Mouse (Mus musculus): ENCODE data around the gene Pex10. TPM values are rescaled to one million over a fixed set of nuclear protein-coding genes. Genes with fewer than 3 reads are reported as not detected.
A peak's percentile ranks its signal among the peaks of the same experiment; 100 is the strongest.

The Pex10 gene
- 18.6 and 24.2 TPM in 2 replicates for polyA plus RNA-seq (2015; fragmentation: Nextera tagmentation; extraction: Ambion mirVana)

GRCm38 (mm10) chr4:155066834-155067522, at the start of gene Pex10:
Gene Pex10 (plus strand): TSS chr4:155067016.
- peak within 1 kb of the TSS; percentile 66 for H3K4me3 ChIP-seq
- WGBS = under 1% methylated on average over 48 of the region's 48 CpGs
- peak within 1 kb of the TSS; percentile 79 for H3K27ac ChIP-seq
- peaks cover 22% of the 10 kb centered on the region for H3K4me1 ChIP-seq (replicated peaks)
- peaks cover 37% of the 10 kb centered on the region for H3K36me3 ChIP-seq
- peak within 1 kb of the TSS; percentile 80 for H3K4me2 ChIP-seq
- peak; percentile 92 for ATAC-seq (ENCODE audit: low FRiP score)
- no peaks in the 10 kb centered on the region for H3K9me3 ChIP-seq
- peak within 1 kb of the TSS; percentile 87 for H3K9ac ChIP-seq
- H3K27me3 ChIP-seq = 0 out of 2 replicates have a peak, but pooled peaks cover 3% of the 10 kb centered on the region

- Histone ChIP-seq H3K27ac (no peak overlapping the region), H3K27me3 (peaks cover 17% of the 10 kb centered on the region; the same call in 1 of the 2 replicates), H3K4me3 (no peak overlapping the region), H3K9me3 (no peaks in the 10 kb centered on the region), H3K4me2 (no peak overlapping the region), H3K36me3 (no peaks in the 10 kb centered on the region), H3K9ac (no peak overlapping the region), H3K4me1 (replicated peaks) (peaks cover 92% of the 10 kb centered on the region)
- WGBS = 61% methylated on average over 11 of the region's 11 CpGs
- ATAC-seq (ENCODE audit: low FRiP score) = no peak
Observed at GRCm38 (mm10) chr4:155017253-155017878, 49.5 kb upstream of the Pex10 start.

- Histone ChIP-seq H3K9ac (no peak overlapping the region), H3K27me3 (peaks cover 18% of the 10 kb centered on the region; the same call in 1 of the 2 replicates), H3K9me3 (no peaks in the 10 kb centered on the region), H3K4me2 (no peak overlapping the region), H3K4me3 (no peak overlapping the region), H3K36me3 (no peaks in the 10 kb centered on the region), H3K4me1 (replicated peaks) (peaks cover 90% of the 10 kb centered on the region), H3K27ac (no peak overlapping the region)
- WGBS = 75% methylated on average over 8 of the region's 8 CpGs
- no peak for ATAC-seq (ENCODE audit: low FRiP score)
Observed at GRCm38 (mm10) chr4:155018066-155018465, 48.8 kb upstream of the Pex10 start.

- Histone ChIP-seq H3K4me1 (replicated peaks) (peaks cover 86% of the 10 kb centered on the region), H3K9me3 (no peaks in the 10 kb centered on the region), H3K4me3 (peak overlapping the region; percentile 14), H3K27me3 (peaks cover 15% of the 10 kb centered on the region; the same call in 1 of the 2 replicates), H3K36me3 (no peaks in the 10 kb centered on the region), H3K4me2 (peak overlapping the region; percentile 37), H3K27ac (no peak overlapping the region), H3K9ac (peak overlapping the region; percentile 60)
- WGBS = 8% methylated on average over 15 of the region's 15 CpGs
- no peak for ATAC-seq (ENCODE audit: low FRiP score)
Observed at GRCm38 (mm10) chr4:155018601-155019335, 48.0 kb upstream of the Pex10 start.

- H3K9ac ChIP-seq = peak overlapping the region; percentile 60
- no peaks in the 10 kb centered on the region for H3K36me3 ChIP-seq
- no peaks in the 10 kb centered on the region for H3K9me3 ChIP-seq
- under 1% methylated on average over 10 of the region's 10 CpGs for WGBS
- no peak overlapping the region for H3K27ac ChIP-seq
- peaks cover 86% of the 10 kb centered on the region for H3K4me1 ChIP-seq (replicated peaks)
- peaks cover 15% of the 10 kb centered on the region; the same call in 1 of the 2 replicates for H3K27me3 ChIP-seq
- peak overlapping the region; percentile 37 for H3K4me2 ChIP-seq
- peak overlapping the region; percentile 14 for H3K4me3 ChIP-seq
- ATAC-seq (ENCODE audit: low FRiP score) = no peak
Observed at GRCm38 (mm10) chr4:155019336-155019847, 47.4 kb upstream of the Pex10 start.

- Histone ChIP-seq H3K27ac (no peak overlapping the region), H3K36me3 (no peaks in the 10 kb centered on the region), H3K27me3 (peaks cover 15% of the 10 kb centered on the region; the same call in 1 of the 2 replicates), H3K9me3 (no peaks in the 10 kb centered on the region), H3K9ac (no peak overlapping the region), H3K4me2 (no peak overlapping the region), H3K4me3 (no peak overlapping the region), H3K4me1 (replicated peaks) (peaks cover 86% of the 10 kb centered on the region)
- ATAC-seq (ENCODE audit: low FRiP score) = no peak
- WGBS = 75% methylated on average over 1 of the region's 1 CpGs
Observed at GRCm38 (mm10) chr4:155020141-155020540, 46.7 kb upstream of the Pex10 start.

- Histone ChIP-seq H3K4me1 (replicated peaks) (peaks cover 84% of the 10 kb centered on the region), H3K9ac (0 out of 2 replicates have a peak overlapping the region, but pooled peaks have one; percentile 13), H3K4me3 (no peak overlapping the region), H3K9me3 (no peaks in the 10 kb centered on the region), H3K36me3 (no peaks in the 10 kb centered on the region), H3K27ac (no peak overlapping the region), H3K4me2 (no peak overlapping the region), H3K27me3 (peaks cover 15% of the 10 kb centered on the region; the same call in 1 of the 2 replicates)
- 39% methylated on average over 9 of the region's 9 CpGs for whole genome bisulfite sequencing
- no peak for ATAC-seq (ENCODE audit: low FRiP score)
Observed at GRCm38 (mm10) chr4:155020813-155021212, 46.0 kb upstream of the Pex10 start.

- no peaks in the 10 kb centered on the region for H3K36me3 ChIP-seq
- ATAC-seq (ENCODE audit: low FRiP score) = no peak
- no peak overlapping the region for H3K4me3 ChIP-seq
- H3K4me2 ChIP-seq = no peak overlapping the region
- no peaks in the 10 kb centered on the region for H3K9me3 ChIP-seq
- no peak overlapping the region for H3K9ac ChIP-seq
- no peak overlapping the region for H3K27ac ChIP-seq
- H3K27me3 ChIP-seq = peaks cover 10% of the 10 kb centered on the region; the same call in 1 of the 2 replicates
- WGBS = 73% methylated on average over 7 of the region's 7 CpGs
- H3K4me1 ChIP-seq (replicated peaks) = peaks cover 70% of the 10 kb centered on the region
Observed at GRCm38 (mm10) chr4:155022228-155022855, 44.5 kb upstream of the Pex10 start.

- WGBS = 69% methylated on average over 11 of the region's 11 CpGs
- no peak for ATAC-seq (ENCODE audit: low FRiP score)
- H3K9me3 ChIP-seq = no peaks in the 10 kb centered on the region
- no peak overlapping the region for H3K4me2 ChIP-seq
- H3K27me3 ChIP-seq = 0 out of 2 replicates have a peak, but pooled peaks cover 4% of the 10 kb centered on the region
- no peak overlapping the region for H3K4me3 ChIP-seq
- H3K36me3 ChIP-seq = no peaks in the 10 kb centered on the region
- H3K9ac ChIP-seq = no peak overlapping the region
- peak overlapping the region; percentile 61 for H3K27ac ChIP-seq
- peaks cover 49% of the 10 kb centered on the region for H3K4me1 ChIP-seq (replicated peaks)
Observed at GRCm38 (mm10) chr4:155024170-155025010, 42.4 kb upstream of the Pex10 start.

- H3K27ac ChIP-seq = no peak overlapping the region
- peaks cover 32% of the 10 kb centered on the region for H3K27me3 ChIP-seq
- H3K9ac ChIP-seq = no peak overlapping the region
- no peaks in the 10 kb centered on the region for H3K36me3 ChIP-seq
- ATAC-seq (ENCODE audit: low FRiP score) = no peak
- H3K9me3 ChIP-seq = no peaks in the 10 kb centered on the region
- WGBS = 24% methylated on average over 6 of the region's 6 CpGs
- peaks cover 50% of the 10 kb centered on the region for H3K4me1 ChIP-seq (replicated peaks)
- no peak overlapping the region for H3K4me3 ChIP-seq
- no peak overlapping the region for H3K4me2 ChIP-seq
Observed at GRCm38 (mm10) chr4:155033115-155033514, 33.7 kb upstream of the Pex10 start.

- no peak overlapping the region for H3K4me2 ChIP-seq
- H3K9me3 ChIP-seq = no peaks in the 10 kb centered on the region
- H3K4me1 ChIP-seq (replicated peaks) = peaks cover 50% of the 10 kb centered on the region
- WGBS = 30% methylated on average over 7 of the region's 7 CpGs
- H3K4me3 ChIP-seq = no peak overlapping the region
- peak overlapping the region; percentile 36; the same call in 1 of the 2 replicates for H3K9ac ChIP-seq
- H3K27ac ChIP-seq = no peak overlapping the region
- no peak for ATAC-seq (ENCODE audit: low FRiP score)
- no peaks in the 10 kb centered on the region for H3K36me3 ChIP-seq
- peaks cover 34% of the 10 kb centered on the region for H3K27me3 ChIP-seq
Observed at GRCm38 (mm10) chr4:155034202-155034601, 32.6 kb upstream of the Pex10 start.

All from hindbrain, embryonic 13.5 days (tissue).